Mouse (Mus musculus) limb, embryonic 14.5 days (tissue): Measurements from ENCODE around the gene Hba-a1. TPM values are rescaled to one million over a fixed set of nuclear protein-coding genes. Genes with fewer than 3 reads are reported as not detected.

Experiments used
- ATAC-seq: fragments of 200-750 bp; cut with Nextera tagmentation; 2 replicates; pipeline ENCODE4 v1.8.0; 2017; ENCODE audit warnings: low read depth, moderate number of reproducible peaks, moderate TSS enrichment; ENCODE audit not compliant: low FRiP score
- DNase-seq: peaks from one replicate; pipeline ENCODE4 v3.0.0-alpha.2; 2015; ENCODE audit warnings: low spot score
- H3K27ac ChIP-seq: fragments of 300-500 bp; sonication (generic); replicated peaks from 2 replicates; pipeline ENCODE4 v1.5.1; 2014; ENCODE audit warnings: low read depth, mild to moderate bottlenecking, low read length, moderate library complexity, mixed read lengths
- H3K27me3 ChIP-seq: fragments of 300-500 bp; sonication (generic); 2 replicates; pipeline ENCODE4 v1.6.1; 2014; ENCODE audit warnings: low read length, mixed read lengths; ENCODE audit not compliant: control insufficient read depth, insufficient read depth
- H3K36me3 ChIP-seq: fragments of 300-500 bp; sonication (generic); 2 replicates; pipeline ENCODE4 v1.6.1; 2014; ENCODE audit warnings: mild to moderate bottlenecking, low read length, moderate library complexity, mixed read lengths; ENCODE audit not compliant: control insufficient read depth, insufficient read depth
- H3K4me1 ChIP-seq: fragments of 300-500 bp; sonication (generic); 2 replicates; pipeline ENCODE4 v1.6.1; 2014; ENCODE audit warnings: antibody characterized with exemption, low read length, mixed read lengths; ENCODE audit not compliant: control insufficient read depth, insufficient read depth
- H3K4me2 ChIP-seq: fragments of 300-500 bp; sonication (generic); replicated peaks from 2 replicates; pipeline ENCODE4 v1.6.1; 2014; ENCODE audit warnings: low read depth, mild to moderate bottlenecking, low read length, moderate library complexity; ENCODE audit not compliant: severe bottlenecking
- H3K4me3 ChIP-seq: fragments of 300-500 bp; sonication (generic); replicated peaks from 2 replicates; pipeline ENCODE4 v1.5.1; 2014; ENCODE audit warnings: low read length
- H3K9ac ChIP-seq: fragments of 300-500 bp; sonication (generic); 2 replicates; pipeline ENCODE4 v1.6.1; 2014; ENCODE audit warnings: mild to moderate bottlenecking, low read depth, low read length, moderate library complexity; ENCODE audit not compliant: severe bottlenecking
- H3K9me3 ChIP-seq: fragments of 300-500 bp; sonication (generic); 2 replicates; pipeline ENCODE4 v1.6.1; 2016; ENCODE audit warnings: low read length; ENCODE audit not compliant: control insufficient read depth
- POLR2A ChIP-seq: fragments of 200-500 bp; IDR thresholded peaks from 2 replicates; pipeline ENCODE4 v1.8.0; 2012; ENCODE audit warnings: inconsistent platforms, mild to moderate bottlenecking, moderate library complexity, borderline replicate concordance; ENCODE audit not compliant: insufficient read depth, insufficient read length; ENCODE audit errors: extremely low read depth
- WGBS: fragments of 180-500 bp; shearing (Covaris S2); extraction: QIAGEN DNeasy Blood & Tissue Kit; methylation state at CpG from one replicate; pipeline ENCODE4 v1.1.7; 2014; 5-methylcytosine and 5-hydroxymethylcytosine counted together
- polyA plus RNA-seq, 2 experiments: library from polyadenylated mRNA; depleted of rRNA in 1 of 2; stranded (reverse) in 1 of 2; unstranded in 1 of 2; fragments of >200 nt; fragmentation: Nextera tagmentation in 1 of 2; extraction: Ambion mirVana in 1 of 2; gene quantifications; 2 replicates each; pipeline versions ENCODE4 v1.2.1 to v1.2.3; 2012 to 2014

Hba-a1 gene
- polyA plus RNA-seq, 2 experiments = 4,119 to 5,793 TPM

GRCm38 (mm10) chr11:32262674-32263415, 20.5 kb upstream of the Hba-a1 start:
- H3K9ac ChIP-seq = no peak overlapping the region
- H3K4me2 ChIP-seq = no peak overlapping the region
- no peaks in the 10 kb centered on the region for H3K27me3 ChIP-seq
- H3K27ac ChIP-seq = no peak overlapping the region
- TF ChIP-seq POLR2A = no peak
- WGBS = 74% methylated on average over 10 of the region's 10 CpGs
- DNase-seq (no peak), ATAC-seq (no peak)
- H3K4me1 ChIP-seq = 0 out of 2 replicates have a peak, but pooled peaks cover under 1% of the 10 kb centered on the region
- H3K9me3 ChIP-seq = no peaks in the 10 kb centered on the region
- H3K36me3 ChIP-seq = peaks cover 24% of the 10 kb centered on the region
- no peak overlapping the region for H3K4me3 ChIP-seq

GRCm38 (mm10) chr11:32265117-32265738, 18.1 kb upstream of the Hba-a1 start:
- TF ChIP-seq POLR2A = no peak
- Histone ChIP-seq H3K9me3 (no peaks in the 10 kb centered on the region), H3K9ac (no peak overlapping the region), H3K4me2 (no peak overlapping the region), H3K4me3 (no peak overlapping the region), H3K27ac (no peak overlapping the region; the same call in 1 of the 2 replicates), H3K4me1 (0 out of 2 replicates have a peak, but pooled peaks cover 4% of the 10 kb centered on the region), H3K36me3 (peaks cover 22% of the 10 kb centered on the region), H3K27me3 (no peaks in the 10 kb centered on the region)
- no peak for DNase-seq
- 88% methylated on average over 3 of the region's 3 CpGs for WGBS
- ATAC-seq = no peak

- Histone ChIP-seq H3K27ac (no peak overlapping the region), H3K9me3 (no peaks in the 10 kb centered on the region)
- 89% methylated on average over 6 of the region's 6 CpGs for WGBS
Measured at GRCm38 (mm10) chr11:32266194-32266593, 17.1 kb upstream of the Hba-a1 start.

GRCm38 (mm10) chr11:32266776-32267175, 16.5 kb upstream of the Hba-a1 start:
- H3K36me3 ChIP-seq = peaks cover 8% of the 10 kb centered on the region; the same call in 1 of the 2 replicates
- TF ChIP-seq POLR2A = no peak
- ATAC-seq (no peak), DNase-seq (no peak)
- H3K9ac ChIP-seq = peak overlapping the region; percentile 96
- WGBS = 24% methylated on average over 6 of the region's 6 CpGs
- no peaks in the 10 kb centered on the region for H3K27me3 ChIP-seq
- 0 out of 2 replicates have a peak, but pooled peaks cover 4% of the 10 kb centered on the region for H3K4me1 ChIP-seq
- H3K9me3 ChIP-seq = no peaks in the 10 kb centered on the region
- H3K27ac ChIP-seq = peak overlapping the region; percentile 92
- H3K4me3 ChIP-seq = peak overlapping the region; percentile 80
- H3K4me2 ChIP-seq = peak overlapping the region; percentile 69

More at GRCm38 (mm10) chr11:32266194-32266593, 17.1 kb upstream of the Hba-a1 start:
- Histone ChIP-seq H3K4me3 (no peak overlapping the region), H3K27me3 (no peaks in the 10 kb centered on the region), H3K36me3 (peaks cover 13% of the 10 kb centered on the region; the same call in 1 of the 2 replicates), H3K9ac (0 out of 2 replicates have a peak overlapping the region, but pooled peaks have one; percentile 21), H3K4me2 (no peak overlapping the region), H3K4me1 (0 out of 2 replicates have a peak, but pooled peaks cover 4% of the 10 kb centered on the region)
- DNase-seq (no peak), ATAC-seq (no peak)
- no peak for TF ChIP-seq POLR2A

- Histone ChIP-seq H3K4me1 (0 out of 2 replicates have a peak, but pooled peaks cover 4% of the 10 kb centered on the region), H3K36me3 (peaks cover 6% of the 10 kb centered on the region; the same call in 1 of the 2 replicates), H3K27me3 (no peaks in the 10 kb centered on the region), H3K9ac (peak within 1 kb of the TSS; percentile 96), H3K4me3 (peak within 1 kb of the TSS; percentile 80), H3K9me3 (no peaks in the 10 kb centered on the region), H3K4me2 (peak within 1 kb of the TSS; percentile 69), H3K27ac (peak within 1 kb of the TSS; percentile 92)
- DNase-seq (peak; percentile 95), ATAC-seq (peak; percentile 99)
- under 1% methylated on average over 52 of the region's 54 CpGs for WGBS
- TF ChIP-seq POLR2A = peak; percentile 92
Measured at GRCm38 (mm10) chr11:32267188-32267884, 16.0 kb upstream of the Hba-a1 start, which contains the start of gene Nprl3. Nprl3 (minus strand) TSS chr11:32267707.
